Mouse (Mus musculus) hindbrain, embryonic 15.5 days (tissue): Measurements from ENCODE around the gene H2-Q10. TPM values are rescaled to one million over a fixed set of nuclear protein-coding genes. Genes with fewer than 3 reads are reported as not detected.
"Not testable (repeated sequence)": the region's sequence is repeated elsewhere in the genome, so short reads cannot be mapped to it uniquely, and the experiment has no call there.

Source experiments
- ATAC-seq: fragments of 200-750 bp; cut with Nextera tagmentation; 2 replicates; pipeline ENCODE4 v1.8.0; 2017; ENCODE audit warnings: low read depth, moderate number of reproducible peaks, moderate TSS enrichment; ENCODE audit not compliant: low FRiP score
- H3K27ac ChIP-seq: fragments of 300-500 bp; sonication (generic); replicated peaks from 2 replicates; pipeline ENCODE4 v1.5.1; 2015; ENCODE audit warnings: mild to moderate bottlenecking, inconsistent platforms
- H3K27me3 ChIP-seq: fragments of 300-500 bp; sonication (generic); 2 replicates; pipeline ENCODE4 v1.6.1; 2015; ENCODE audit warnings: control low read depth, inconsistent platforms
- H3K36me3 ChIP-seq: fragments of 300-500 bp; sonication (generic); 2 replicates; pipeline ENCODE4 v1.6.1; 2015; ENCODE audit warnings: control low read depth, inconsistent platforms
- H3K4me1 ChIP-seq: fragments of 300-500 bp; sonication (generic); replicated peaks from 2 replicates; pipeline ENCODE4 v1.6.1; 2015; ENCODE audit warnings: control low read depth, inconsistent platforms
- H3K4me2 ChIP-seq: fragments of 300-500 bp; sonication (generic); 2 replicates; pipeline ENCODE4 v1.6.1; 2015; ENCODE audit warnings: moderate library complexity, mild to moderate bottlenecking, inconsistent platforms
- H3K4me3 ChIP-seq: fragments of 300-500 bp; sonication (generic); 2 replicates; pipeline ENCODE4 v1.5.1; 2015; ENCODE audit warnings: mild to moderate bottlenecking, inconsistent platforms
- H3K9ac ChIP-seq: fragments of 300-500 bp; sonication (generic); 2 replicates; pipeline ENCODE4 v1.6.1; 2015; ENCODE audit warnings: inconsistent platforms
- H3K9me3 ChIP-seq: fragments of 300-500 bp; sonication (generic); 2 replicates; pipeline ENCODE4 v1.6.1; 2016; ENCODE audit warnings: control low read depth, inconsistent platforms
- WGBS: fragments of 180-500 bp; shearing (Covaris S2); methylation state at CpG from one replicate; pipeline ENCODE4 v1.1.7; 2015; 5-methylcytosine and 5-hydroxymethylcytosine counted together
- polyA plus RNA-seq: library from polyadenylated mRNA; unstranded; fragments of >200 nt; fragmentation: Nextera tagmentation; extraction: Ambion mirVana; gene quantifications from 2 replicates; pipeline ENCODE4 v1.2.1, GENCODE M21; 2015

Gene H2-Q10
- polyA plus RNA-seq, 1 experiment from 2014 or later = 0.78 TPM

- 19% methylated on average over 10 of the region's 10 CpGs for WGBS
- Histone ChIP-seq H3K9ac (no peak overlapping the region), H3K4me1 (0 out of 2 replicates have a peak, but pooled peaks cover 4% of the 10 kb centered on the region), H3K36me3 (no peaks in the 10 kb centered on the region), H3K27me3 (peaks cover 25% of the 10 kb centered on the region), H3K4me2 (no peak overlapping the region), H3K4me3 (no peak overlapping the region), H3K27ac (no peak overlapping the region), H3K9me3 (no peaks in the 10 kb centered on the region)
- no peak for ATAC-seq
These were observed 37.0 kb downstream of the H2-Q10 start for GRCm38 (mm10) chr17:35506881-35507280.

- H3K4me2 ChIP-seq = no peak overlapping the region
- 30% methylated on average over 13 of the region's 13 CpGs for WGBS
- H3K4me1 ChIP-seq = no peaks in the 10 kb centered on the region
- no peak for ATAC-seq
- no peaks in the 10 kb centered on the region for H3K9me3 ChIP-seq
- no peak overlapping the region for H3K4me3 ChIP-seq
- peaks cover 25% of the 10 kb centered on the region for H3K27me3 ChIP-seq
- H3K9ac ChIP-seq = no peak overlapping the region
- no peaks in the 10 kb centered on the region for H3K36me3 ChIP-seq
- H3K27ac ChIP-seq = no peak overlapping the region
These were observed 37.8 kb downstream of the H2-Q10 start for GRCm38 (mm10) chr17:35507556-35508260.

- ATAC-seq, H3K4me3 ChIP-seq, H3K36me3 ChIP-seq, H3K9me3 ChIP-seq, H3K9ac ChIP-seq, H3K4me1 ChIP-seq, H3K4me2 ChIP-seq, H3K27ac ChIP-seq: not testable (repeated sequence)
- H3K27me3 ChIP-seq = peaks cover 25% of the 10 kb centered on the region
- WGBS = 48% methylated on average over 5 of the region's 5 CpGs
These were observed 38.4 kb downstream of the H2-Q10 start for GRCm38 (mm10) chr17:35508279-35508678.

GRCm38 (mm10) chr17:35509284-35509683, 39.4 kb downstream of the H2-Q10 start:
- Histone ChIP-seq H3K27ac (no peak overlapping the region), H3K9ac (no peak overlapping the region), H3K9me3 (no peaks in the 10 kb centered on the region), H3K36me3 (no peaks in the 10 kb centered on the region), H3K4me1 (no peaks in the 10 kb centered on the region), H3K27me3 (peaks cover 25% of the 10 kb centered on the region), H3K4me3 (no peak overlapping the region), H3K4me2 (no peak overlapping the region)
- 36% methylated on average over 8 of the region's 8 CpGs for WGBS
- ATAC-seq = no peak

- Histone ChIP-seq H3K9ac (no peak overlapping the region), H3K27me3 (peaks cover 4% of the 10 kb centered on the region; the same call in 1 of the 2 replicates), H3K4me1 (peaks cover 20% of the 10 kb centered on the region), H3K4me2 (no peak overlapping the region), H3K9me3 (no peaks in the 10 kb centered on the region), H3K27ac (no peak overlapping the region), H3K36me3 (no peaks in the 10 kb centered on the region), H3K4me3 (no peak overlapping the region)
- WGBS = 94% methylated on average over 7 of the region's 7 CpGs
- ATAC-seq = no peak
These were observed 43.2 kb downstream of the H2-Q10 start for GRCm38 (mm10) chr17:35512916-35513626.

GRCm38 (mm10) chr17:35513886-35514285, 44.0 kb downstream of the H2-Q10 start:
- H3K36me3 ChIP-seq = no peaks in the 10 kb centered on the region
- no peak overlapping the region for H3K9ac ChIP-seq
- no peaks in the 10 kb centered on the region for H3K9me3 ChIP-seq
- ATAC-seq = no peak
- H3K4me3 ChIP-seq = no peak overlapping the region
- H3K4me2 ChIP-seq = no peak overlapping the region
- 0 out of 2 replicates have a peak, but pooled peaks cover 3% of the 10 kb centered on the region for H3K27me3 ChIP-seq
- 17% methylated on average over 2 of the region's 2 CpGs for WGBS
- H3K4me1 ChIP-seq = peaks cover 20% of the 10 kb centered on the region
- H3K27ac ChIP-seq = no peak overlapping the region

- Histone ChIP-seq H3K4me3 (peak overlapping the region; percentile 71; the same call in 1 of the 2 replicates), H3K4me1 (peaks cover 20% of the 10 kb centered on the region), H3K27ac (no peak overlapping the region), H3K4me2 (peak overlapping the region; percentile 64), H3K27me3 (no peaks in the 10 kb centered on the region), H3K9ac (no peak overlapping the region), H3K36me3 (no peaks in the 10 kb centered on the region), H3K9me3 (no peaks in the 10 kb centered on the region)
- 39% methylated on average over 6 of the region's 6 CpGs for WGBS
- no peak for ATAC-seq
These were observed 44.9 kb downstream of the H2-Q10 start for GRCm38 (mm10) chr17:35514756-35515155.

GRCm38 (mm10) chr17:35515911-35516640, 46.2 kb downstream of the H2-Q10 start:
- Histone ChIP-seq H3K4me3 (peak overlapping the region; percentile 71), H3K36me3 (no peaks in the 10 kb centered on the region), H3K27me3 (no peaks in the 10 kb centered on the region), H3K27ac (no peak overlapping the region), H3K4me1 (peaks cover 20% of the 10 kb centered on the region), H3K9me3 (no peaks in the 10 kb centered on the region), H3K4me2 (peak overlapping the region; percentile 64), H3K9ac (peak overlapping the region; percentile 43)
- peak; percentile 12 for ATAC-seq
- WGBS = 5% methylated on average over 25 of the region's 25 CpGs

GRCm38 (mm10) chr17:35516652-35517500, 47.0 kb downstream of the H2-Q10 start, which contains the start of the genes Tcf19 and Cchcr1:
TSS of gene Tcf19 (minus strand) at chr17:35516824.
TSS of gene Cchcr1 (plus strand) at chr17:35517100.
- Histone ChIP-seq H3K4me2 (peak within 1 kb of the TSS; percentile 64), H3K9ac (peak within 1 kb of the TSS; percentile 43), H3K36me3 (no peaks in the 10 kb centered on the region), H3K9me3 (no peaks in the 10 kb centered on the region), H3K27ac (no peak within 1 kb of the TSS), H3K4me3 (peak within 1 kb of the TSS; percentile 71), H3K4me1 (peaks cover 20% of the 10 kb centered on the region), H3K27me3 (no peaks in the 10 kb centered on the region)
- WGBS = under 1% methylated on average over 67 of the region's 67 CpGs
- ATAC-seq = peak; percentile 96

- H3K27ac ChIP-seq = no peak overlapping the region
- peaks cover 20% of the 10 kb centered on the region for H3K4me1 ChIP-seq
- no peaks in the 10 kb centered on the region for H3K36me3 ChIP-seq
- no peaks in the 10 kb centered on the region for H3K9me3 ChIP-seq
- 6% methylated on average over 12 of the region's 12 CpGs for WGBS
- H3K4me3 ChIP-seq = peak overlapping the region; percentile 71
- peak overlapping the region; percentile 35 for H3K9ac ChIP-seq
- no peaks in the 10 kb centered on the region for H3K27me3 ChIP-seq
- ATAC-seq = no peak
- H3K4me2 ChIP-seq = peak overlapping the region; percentile 64
These were observed 47.6 kb downstream of the H2-Q10 start for GRCm38 (mm10) chr17:35517526-35517925.
